Mouse (Mus musculus): ENCODE data around the gene Dyrk1b. TPM values are rescaled to one million over a fixed set of nuclear protein-coding genes. Genes with fewer than 3 reads are reported as not detected.
A peak's percentile ranks its signal among the peaks of the same experiment; 100 is the strongest.

The Dyrk1b gene
- polyA plus RNA-seq, 1 experiment from 2014 or later = 2.3 TPM

DNA sequence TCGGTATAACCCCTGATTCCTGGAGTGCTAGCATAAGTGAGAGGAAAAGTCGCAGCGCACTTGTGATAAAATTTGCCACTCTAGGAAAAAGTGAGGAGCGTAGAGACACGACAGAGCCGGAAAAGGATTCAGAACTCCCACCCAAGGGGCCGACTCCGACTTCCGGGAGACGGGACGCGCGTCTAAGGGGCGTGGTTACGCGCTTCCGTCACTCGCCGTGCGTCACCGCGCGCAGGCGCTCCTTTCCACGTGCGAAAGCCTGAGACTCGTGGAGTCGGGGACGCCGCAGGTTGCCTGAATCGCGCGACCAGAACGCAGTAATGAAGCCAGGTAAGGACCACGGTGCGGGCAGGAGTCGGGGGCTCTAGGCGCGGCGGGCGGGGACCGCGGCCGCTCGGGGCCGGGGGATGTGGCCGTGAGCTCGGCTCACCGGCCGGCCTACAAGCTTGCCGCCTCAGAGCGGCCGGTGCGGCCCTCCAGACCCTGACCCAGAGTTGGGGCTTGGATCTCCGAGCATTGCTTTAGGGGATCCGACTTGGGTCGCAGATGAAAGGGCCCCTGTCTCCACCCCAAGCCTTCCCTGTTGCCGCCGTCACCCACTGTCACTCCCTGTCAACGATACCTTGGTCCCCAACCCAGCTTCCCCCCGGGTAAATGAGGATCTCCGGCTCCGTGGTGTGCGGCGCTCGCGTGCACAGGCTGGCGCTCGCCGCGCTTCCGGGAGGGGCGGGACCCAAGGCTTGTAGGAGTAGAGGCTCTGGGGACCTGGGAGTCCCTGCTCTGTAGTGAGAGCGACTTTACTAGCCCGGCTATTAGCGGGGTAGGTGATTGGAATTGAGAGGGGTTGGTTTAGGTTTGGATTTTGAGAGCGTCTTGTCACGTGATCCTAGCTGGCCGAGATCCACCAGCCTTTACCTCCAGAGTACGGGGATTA lies 9.5 kb upstream of the Dyrk1b start, which contains the start of gene Fbl:
TSS of gene Fbl (plus strand) at position 222 of the 934 bp plus-strand sequence.
- Histone ChIP-seq H3K9me3 (replicated peaks) (peaks cover 5% of the 10 kb centered on the region; the same call in 1 of the 2 replicates), H3K4me3 (replicated peaks) (peak within 1 kb of the TSS; percentile 84), H3K4me1 (replicated peaks) (peaks cover 55% of the 10 kb centered on the region), H3K36me3 (replicated peaks) (peaks cover under 1% of the 10 kb centered on the region; the same call in 1 of the 2 replicates), H3K27me3 (no peaks in the 10 kb centered on the region; the same call in 1 of the 2 replicates), H3K9ac (peak within 1 kb of the TSS; percentile 72), H3K27ac (replicated peaks) (peak within 1 kb of the TSS; percentile 90), H3K4me2 (peak within 1 kb of the TSS; percentile 100)
- under 1% methylated on average over 80 of the region's 80 CpGs for WGBS (ENCODE audit: insufficient replicate concordance)
- peak; percentile 85 for ATAC-seq (ENCODE audit: insufficient read depth)

DNA sequence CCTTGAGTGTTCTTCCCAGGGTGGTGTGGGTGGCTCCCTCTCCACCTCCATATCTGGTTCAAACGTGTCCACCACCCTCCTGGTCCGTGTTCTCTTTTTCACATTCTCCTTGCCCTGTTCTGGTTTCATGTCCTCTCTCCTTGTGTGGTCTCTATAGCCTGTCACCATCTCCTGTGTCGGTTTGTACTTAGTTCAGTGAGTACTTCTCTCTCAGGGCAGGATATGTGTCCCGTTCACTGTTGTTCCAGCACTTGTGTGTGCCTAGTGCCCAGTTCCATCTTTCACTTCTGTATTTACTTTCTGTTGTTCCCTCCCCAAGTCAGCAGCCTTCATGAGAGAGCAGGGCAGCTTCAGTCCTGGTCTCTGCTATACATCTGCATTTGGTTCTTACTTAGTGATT lies 3.9 kb upstream of the Dyrk1b start:
- H3K27me3 ChIP-seq = no peaks in the 10 kb centered on the region
- no peak overlapping the region for H3K4me2 ChIP-seq
- H3K36me3 ChIP-seq (replicated peaks) = peaks cover 40% of the 10 kb centered on the region
- H3K9ac ChIP-seq = no peak overlapping the region
- no peak for ATAC-seq (ENCODE audit: insufficient read depth)
- no peaks in the 10 kb centered on the region for H3K9me3 ChIP-seq (replicated peaks)
- H3K4me3 ChIP-seq (replicated peaks) = no peak overlapping the region
- peak overlapping the region; percentile 29; the same call in 1 of the 2 replicates for H3K27ac ChIP-seq (replicated peaks)
- H3K4me1 ChIP-seq (replicated peaks) = peaks cover 46% of the 10 kb centered on the region
- WGBS (ENCODE audit: insufficient replicate concordance) = 71% methylated on average over 4 of the region's 4 CpGs

DNA sequence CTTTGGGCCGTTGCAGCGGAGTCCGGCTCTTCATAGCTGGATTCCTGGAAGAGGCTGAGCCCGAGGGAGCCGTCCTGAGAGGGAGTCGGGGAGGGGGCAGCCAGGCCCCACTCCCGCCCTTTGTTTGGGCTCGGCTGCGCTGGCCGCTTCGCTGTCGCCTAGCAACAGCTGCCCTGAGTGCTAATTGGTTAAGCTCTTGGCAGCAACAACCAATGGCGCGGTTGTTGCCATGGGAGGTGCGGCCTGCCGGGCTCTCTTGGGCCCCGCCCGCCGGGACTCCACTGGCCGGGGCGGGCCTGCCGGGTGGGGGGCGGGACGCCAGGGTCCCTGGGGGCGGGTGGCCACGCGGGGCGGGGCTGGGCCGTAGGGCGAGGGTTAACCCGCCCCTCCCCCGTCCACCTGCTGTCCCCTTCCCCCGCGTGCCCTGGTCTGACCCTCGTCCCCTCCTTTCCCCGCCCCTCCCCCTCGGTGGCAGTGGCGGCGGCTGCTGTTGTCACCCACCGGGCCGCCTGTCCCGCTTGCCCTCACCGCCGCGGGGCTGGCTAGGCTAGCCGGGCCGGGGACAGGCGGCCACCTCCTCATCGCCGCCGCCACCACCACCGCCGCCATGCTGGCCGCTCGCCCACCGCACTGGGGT lies 590 bp downstream of the Dyrk1b start:
- H3K36me3 ChIP-seq (replicated peaks) = peaks cover 78% of the 10 kb centered on the region
- no peaks in the 10 kb centered on the region for H3K9me3 ChIP-seq (replicated peaks)
- ATAC-seq (ENCODE audit: insufficient read depth) = peak; percentile 94
- under 1% methylated on average over 51 of the region's 56 CpGs for WGBS (ENCODE audit: insufficient replicate concordance)
- H3K4me2 ChIP-seq = peak overlapping the region; percentile 97
- peak overlapping the region; percentile 75 for H3K9ac ChIP-seq
- H3K4me1 ChIP-seq (replicated peaks) = peaks cover 28% of the 10 kb centered on the region
- no peaks in the 10 kb centered on the region for H3K27me3 ChIP-seq
- peak overlapping the region; percentile 84 for H3K27ac ChIP-seq (replicated peaks)
- H3K4me3 ChIP-seq (replicated peaks) = peak overlapping the region; percentile 90

DNA sequence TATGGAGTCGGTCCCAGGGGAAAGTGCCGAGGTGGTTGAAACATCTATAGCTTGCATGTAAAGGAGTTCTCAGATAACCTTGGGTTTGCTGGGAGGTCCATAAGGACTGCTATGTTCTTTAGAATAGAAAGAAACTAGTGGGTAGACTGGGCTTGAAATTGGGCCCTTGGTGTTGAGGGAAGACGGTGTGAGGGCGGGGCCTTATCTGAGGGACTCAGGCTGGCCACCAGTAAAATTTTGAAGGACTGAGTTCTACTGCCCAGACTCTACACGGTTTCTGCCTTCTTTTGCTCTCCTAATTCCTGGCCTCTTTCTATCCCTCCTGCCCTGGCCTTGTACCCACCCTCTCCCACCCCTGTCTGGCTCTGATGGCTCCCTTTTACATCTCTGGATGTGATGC lies 1.6 kb downstream of the Dyrk1b start:
- Histone ChIP-seq H3K4me1 (replicated peaks) (peaks cover 28% of the 10 kb centered on the region), H3K36me3 (replicated peaks) (peaks cover 78% of the 10 kb centered on the region), H3K4me2 (peak overlapping the region; percentile 97), H3K27me3 (no peaks in the 10 kb centered on the region), H3K4me3 (replicated peaks) (peak overlapping the region; percentile 90), H3K27ac (replicated peaks) (peak overlapping the region; percentile 84), H3K9ac (peak overlapping the region; percentile 75), H3K9me3 (replicated peaks) (no peaks in the 10 kb centered on the region)
- WGBS (ENCODE audit: insufficient replicate concordance) = 42% methylated on average over 5 of the region's 5 CpGs
- ATAC-seq (ENCODE audit: insufficient read depth) = no peak

DNA sequence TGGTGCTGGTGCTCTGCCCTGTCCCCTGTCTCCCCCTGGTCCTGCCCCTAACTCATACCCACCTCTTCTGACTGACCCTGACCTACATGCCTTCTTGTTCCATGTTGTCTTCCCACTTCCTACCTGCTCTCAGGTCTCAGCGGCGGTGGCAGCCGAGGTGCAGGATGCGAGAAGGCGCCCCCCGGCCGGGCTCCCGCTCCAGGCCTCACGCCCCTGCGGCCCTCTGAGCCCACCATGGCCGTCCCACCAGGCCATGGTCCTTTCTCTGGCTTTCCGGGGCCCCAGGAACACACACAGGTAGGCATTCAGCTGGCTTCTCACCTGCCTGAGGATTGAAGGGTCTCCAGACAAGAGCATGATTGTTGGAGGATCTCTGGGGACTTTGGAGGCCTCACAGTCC lies 2.1 kb downstream of the Dyrk1b start:
- Histone ChIP-seq H3K36me3 (replicated peaks) (peaks cover 78% of the 10 kb centered on the region), H3K9ac (peak overlapping the region; percentile 49), H3K4me1 (replicated peaks) (peaks cover 28% of the 10 kb centered on the region), H3K4me3 (replicated peaks) (peak overlapping the region; percentile 90), H3K27ac (replicated peaks) (peak overlapping the region; percentile 84), H3K9me3 (replicated peaks) (no peaks in the 10 kb centered on the region), H3K27me3 (no peaks in the 10 kb centered on the region), H3K4me2 (peak overlapping the region; percentile 97)
- 89% methylated on average over 12 of the region's 12 CpGs for WGBS (ENCODE audit: insufficient replicate concordance)
- no peak for ATAC-seq (ENCODE audit: insufficient read depth)

DNA sequence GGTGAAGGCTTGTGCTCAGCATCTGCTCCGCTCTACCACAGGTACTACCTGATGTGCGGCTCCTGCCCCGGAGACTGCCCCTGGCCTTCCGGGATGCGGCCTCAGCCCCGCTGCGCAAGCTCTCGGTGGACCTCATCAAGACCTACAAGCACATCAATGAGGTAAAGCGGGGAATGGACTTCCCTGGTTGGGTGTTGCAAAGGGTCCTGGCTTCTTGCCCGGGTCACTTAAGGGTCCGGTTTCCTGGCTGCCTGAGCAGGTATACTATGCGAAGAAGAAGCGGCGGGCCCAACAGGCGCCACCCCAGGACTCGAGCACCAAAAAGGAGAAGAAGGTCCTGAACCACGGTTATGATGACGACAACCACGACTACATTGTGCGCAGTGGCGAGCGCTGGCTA lies 3.1 kb downstream of the Dyrk1b start:
- Histone ChIP-seq H3K27ac (replicated peaks) (no peak overlapping the region), H3K4me1 (replicated peaks) (peaks cover 28% of the 10 kb centered on the region), H3K4me2 (no peak overlapping the region), H3K4me3 (replicated peaks) (no peak overlapping the region), H3K36me3 (replicated peaks) (peaks cover 79% of the 10 kb centered on the region), H3K27me3 (no peaks in the 10 kb centered on the region), H3K9ac (no peak overlapping the region), H3K9me3 (replicated peaks) (no peaks in the 10 kb centered on the region)
- 90% methylated on average over 22 of the region's 22 CpGs for WGBS (ENCODE audit: insufficient replicate concordance)
- ATAC-seq (ENCODE audit: insufficient read depth) = no peak

DNA sequence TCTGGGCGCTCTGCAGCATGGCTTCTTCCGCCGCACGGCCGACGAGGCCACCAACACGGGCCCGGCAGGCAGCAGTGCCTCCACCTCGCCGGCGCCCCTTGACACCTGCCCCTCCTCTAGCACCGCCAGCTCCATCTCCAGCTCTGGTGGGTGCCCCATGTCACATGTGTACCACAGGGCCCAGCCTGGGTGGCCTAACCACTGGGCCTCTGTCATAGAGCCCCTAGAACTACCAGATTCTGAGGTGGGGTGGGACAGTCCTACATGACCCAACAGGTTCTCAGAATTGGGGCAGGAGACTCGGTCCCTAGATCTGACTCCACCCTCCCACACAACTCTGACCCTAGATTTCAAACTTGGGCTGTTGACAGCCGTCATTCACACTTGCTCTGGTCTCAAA lies 6.6 kb downstream of the Dyrk1b start:
- Histone ChIP-seq H3K9ac (no peak overlapping the region), H3K27me3 (no peaks in the 10 kb centered on the region), H3K27ac (replicated peaks) (no peak overlapping the region), H3K4me2 (no peak overlapping the region), H3K4me1 (replicated peaks) (peaks cover 10% of the 10 kb centered on the region), H3K9me3 (replicated peaks) (no peaks in the 10 kb centered on the region), H3K4me3 (replicated peaks) (no peak overlapping the region), H3K36me3 (replicated peaks) (peaks cover 87% of the 10 kb centered on the region)
- no peak for ATAC-seq (ENCODE audit: insufficient read depth)
- WGBS (ENCODE audit: insufficient replicate concordance) = 88% methylated on average over 14 of the region's 14 CpGs

DNA sequence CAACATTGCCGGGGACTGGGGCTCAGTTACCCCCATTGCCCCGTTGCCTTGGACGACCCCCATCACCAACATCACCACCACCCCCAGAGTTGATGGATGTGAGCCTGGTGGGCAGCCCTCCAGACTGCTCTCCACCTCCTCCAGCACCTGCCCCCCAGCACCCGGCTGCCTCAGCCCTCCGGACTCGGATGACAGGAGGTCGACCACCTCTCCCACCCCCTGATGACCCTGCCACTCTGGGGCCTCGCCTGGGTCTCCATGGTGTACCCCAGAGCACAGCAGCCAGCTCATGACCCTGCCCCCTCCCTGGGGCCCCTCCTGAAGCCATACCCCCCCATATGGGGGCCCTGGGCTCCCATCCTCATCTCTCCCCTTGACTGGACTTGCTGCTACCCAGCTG lies 7.4 kb downstream of the Dyrk1b start:
- WGBS (ENCODE audit: insufficient replicate concordance) = 78% methylated on average over 8 of the region's 8 CpGs
- Histone ChIP-seq H3K9ac (no peak overlapping the region), H3K4me1 (replicated peaks) (peaks cover 2% of the 10 kb centered on the region; the same call in 1 of the 2 replicates), H3K27me3 (no peaks in the 10 kb centered on the region), H3K27ac (replicated peaks) (no peak overlapping the region), H3K36me3 (replicated peaks) (peaks cover 80% of the 10 kb centered on the region), H3K9me3 (replicated peaks) (no peaks in the 10 kb centered on the region), H3K4me3 (replicated peaks) (no peak overlapping the region), H3K4me2 (no peak overlapping the region)
- no peak for ATAC-seq (ENCODE audit: insufficient read depth)

DNA sequence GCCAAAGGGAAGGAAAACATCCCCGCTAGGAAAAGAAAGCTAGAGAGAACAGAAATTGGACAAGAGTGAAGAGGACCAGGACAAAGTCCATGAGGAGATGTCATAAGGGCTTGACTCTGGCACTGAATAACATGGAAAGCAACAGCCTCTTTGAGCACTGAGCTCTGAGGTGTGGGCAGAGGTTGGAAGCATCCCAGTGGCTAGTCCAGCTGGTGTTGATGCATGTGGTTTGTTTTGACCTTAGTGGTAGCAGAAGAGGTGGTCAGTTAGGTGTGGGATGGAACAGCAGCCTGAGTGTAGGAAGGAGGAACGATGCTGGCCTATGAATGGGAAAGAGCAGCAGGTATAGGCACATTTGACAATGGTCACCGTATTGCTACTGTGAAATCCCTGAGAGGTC lies 12.2 kb downstream of the Dyrk1b start:
- ATAC-seq (ENCODE audit: insufficient read depth) = no peak
- WGBS (ENCODE audit: insufficient replicate concordance) = 78% methylated on average over 3 of the region's 3 CpGs
- no peaks in the 10 kb centered on the region for H3K9me3 ChIP-seq (replicated peaks)
- no peaks in the 10 kb centered on the region for H3K4me1 ChIP-seq (replicated peaks)
- no peak overlapping the region for H3K27ac ChIP-seq (replicated peaks)
- H3K4me3 ChIP-seq (replicated peaks) = no peak overlapping the region
- H3K36me3 ChIP-seq (replicated peaks) = peaks cover 32% of the 10 kb centered on the region
- H3K4me2 ChIP-seq = no peak overlapping the region
- H3K9ac ChIP-seq = no peak overlapping the region
- no peaks in the 10 kb centered on the region for H3K27me3 ChIP-seq

DNA sequence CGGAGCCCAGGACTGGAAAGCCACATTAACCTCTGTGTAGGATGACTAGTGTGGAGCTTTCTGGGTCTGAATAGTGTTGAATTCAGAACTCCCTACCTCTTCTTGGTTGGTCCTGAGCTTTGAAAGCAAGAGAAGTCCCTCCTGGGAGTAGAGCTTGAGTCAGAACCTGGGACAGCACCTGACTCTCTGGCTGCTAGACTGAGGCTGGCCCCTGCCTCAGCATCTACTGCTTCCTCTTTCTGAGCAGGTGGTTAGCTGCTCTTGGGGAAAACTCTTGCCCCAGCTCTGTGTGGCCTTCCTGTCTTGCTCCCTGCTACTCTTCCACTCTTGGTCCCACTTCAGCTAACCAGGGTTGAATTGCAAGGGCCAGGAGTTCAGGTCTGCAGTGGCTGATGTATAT lies 12.6 kb downstream of the Dyrk1b start:
- H3K36me3 ChIP-seq (replicated peaks) = peaks cover 28% of the 10 kb centered on the region
- H3K9ac ChIP-seq = no peak overlapping the region
- 92% methylated on average over 1 of the region's 1 CpGs for WGBS (ENCODE audit: insufficient replicate concordance)
- no peak for ATAC-seq (ENCODE audit: insufficient read depth)
- no peak overlapping the region for H3K27ac ChIP-seq (replicated peaks)
- no peak overlapping the region for H3K4me2 ChIP-seq
- H3K4me3 ChIP-seq (replicated peaks) = no peak overlapping the region
- H3K4me1 ChIP-seq (replicated peaks) = no peaks in the 10 kb centered on the region
- no peaks in the 10 kb centered on the region for H3K27me3 ChIP-seq
- no peaks in the 10 kb centered on the region for H3K9me3 ChIP-seq (replicated peaks)

DNA sequence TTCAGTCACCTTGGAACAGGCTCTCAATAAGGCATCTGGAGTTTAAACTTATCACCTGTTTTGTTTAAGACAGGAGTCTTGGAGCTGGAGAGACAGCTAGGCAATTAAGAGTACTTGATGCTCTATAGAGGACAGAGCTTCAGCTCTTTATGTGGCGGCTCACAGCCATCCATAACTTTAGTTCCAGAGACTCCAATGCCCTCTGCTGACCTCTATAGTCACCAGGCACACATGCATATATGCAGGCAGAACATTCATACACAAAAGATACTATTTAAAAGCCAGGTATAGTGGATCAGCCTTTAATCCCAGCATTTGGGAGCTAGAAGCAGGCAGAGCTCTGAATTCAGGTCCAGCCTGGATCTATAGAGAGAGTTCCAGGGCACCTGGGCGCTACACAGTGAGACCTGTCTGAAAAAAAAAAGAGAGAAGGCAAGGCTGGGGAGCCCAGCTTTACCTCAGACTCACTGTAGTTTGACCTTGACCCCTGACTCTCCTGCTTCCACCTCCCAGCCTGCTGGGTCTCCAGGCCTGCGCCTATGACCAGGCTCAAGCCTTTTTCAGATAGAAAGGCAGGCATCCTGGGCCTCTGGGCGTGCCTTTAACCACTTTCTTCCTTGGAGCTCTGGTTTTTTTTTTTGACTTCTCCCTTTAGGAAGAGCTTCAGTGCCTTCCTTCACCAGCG lies 16.3 kb downstream of the Dyrk1b start:
- H3K9me3 ChIP-seq (replicated peaks) = no peaks in the 10 kb centered on the region
- H3K4me2 ChIP-seq = no peak overlapping the region
- no peaks in the 10 kb centered on the region for H3K36me3 ChIP-seq (replicated peaks)
- no peak overlapping the region for H3K9ac ChIP-seq
- no peak overlapping the region for H3K4me3 ChIP-seq (replicated peaks)
- 66% methylated on average over 5 of the region's 5 CpGs for WGBS (ENCODE audit: insufficient replicate concordance)
- H3K27ac ChIP-seq (replicated peaks) = no peak overlapping the region
- ATAC-seq (ENCODE audit: insufficient read depth) = no peak
- H3K27me3 ChIP-seq = no peaks in the 10 kb centered on the region
- H3K4me1 ChIP-seq (replicated peaks) = no peaks in the 10 kb centered on the region
